Mouse (Mus musculus): Measurements from ENCODE around the gene Nfia. TPM values are rescaled to one million over a fixed set of nuclear protein-coding genes. Genes with fewer than 3 reads are reported as not detected.

The Nfia gene
- polyA plus RNA-seq, 1 experiment, result 56.8 TPM

DNA sequence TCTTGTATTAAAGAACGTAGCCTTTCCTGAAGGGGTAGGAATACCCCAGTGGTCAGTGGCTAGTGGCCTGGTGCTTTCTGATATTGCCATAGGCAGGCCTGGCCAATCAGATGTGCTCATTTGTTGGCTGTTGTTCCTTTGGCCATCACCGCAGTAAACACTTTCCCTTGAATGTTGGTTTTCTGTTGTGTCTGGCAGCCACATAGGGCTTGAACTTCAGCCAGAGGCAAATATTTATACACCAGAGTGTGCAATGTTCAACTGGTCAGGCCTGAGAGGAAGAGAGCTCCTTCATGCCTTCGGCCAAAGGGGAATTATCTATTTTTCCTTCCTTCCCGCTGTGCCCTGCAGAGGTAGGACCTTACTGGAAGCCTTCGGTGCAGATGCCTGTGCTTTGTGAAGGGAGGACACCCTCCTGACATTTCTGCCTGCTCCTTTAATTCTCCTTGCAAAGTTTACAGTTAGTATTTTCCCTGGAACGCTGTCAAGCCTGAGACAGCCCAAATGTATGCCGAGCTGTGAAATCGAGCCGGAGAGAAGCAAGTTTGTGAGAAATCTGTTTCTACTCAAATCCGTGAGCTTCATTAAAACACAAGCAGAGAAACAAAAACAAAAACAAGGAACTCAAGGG is 95.9 kb downstream of the Nfia start:
- peak; percentile 50 for DNase-seq (ENCODE audit: low read depth)

- peak; percentile 95 for DNase-seq (ENCODE audit: low read depth)
These were observed 96.5 kb downstream of the Nfia start for GRCm38 (mm10) chr4:97868938-97869440.

- DNase-seq (ENCODE audit: low read depth), result no peak
These were observed 96.9 kb downstream of the Nfia start for GRCm38 (mm10) chr4:97869451-97869850.

DNA sequence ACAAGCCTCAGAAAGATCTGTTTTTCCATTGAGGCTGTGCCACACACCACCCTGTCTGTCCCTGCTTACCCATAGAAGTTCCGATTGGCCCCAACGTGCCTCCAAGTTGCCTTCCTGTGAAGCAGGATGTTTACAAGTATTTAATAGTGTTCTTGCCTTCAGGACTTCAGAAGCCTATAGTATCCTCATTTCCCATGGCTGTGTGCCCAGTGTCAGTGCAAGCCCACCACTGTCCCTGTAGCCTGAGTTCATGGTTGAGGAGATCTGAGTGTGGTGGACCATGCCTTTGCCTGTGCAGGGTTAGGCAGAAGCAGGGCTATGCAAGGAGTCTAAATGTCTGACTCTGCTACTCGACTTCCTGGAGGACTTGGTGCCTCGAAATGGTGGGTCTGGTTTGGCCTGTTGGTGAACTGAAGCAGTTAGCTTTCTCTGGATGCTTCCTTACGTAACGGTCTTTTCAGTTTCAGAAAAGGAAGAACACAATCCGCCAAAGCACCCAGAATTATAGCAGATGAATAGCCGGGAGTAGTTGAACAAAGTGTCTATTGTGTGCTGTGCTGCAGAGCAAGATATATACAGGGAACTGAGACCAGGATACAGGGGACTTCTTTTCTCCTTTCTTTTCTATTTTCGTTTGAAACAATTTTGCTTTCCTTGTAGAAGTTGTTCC is 99.4 kb downstream of the Nfia start:
- no peak for DNase-seq (ENCODE audit: low read depth)

GRCm38 (mm10) chr4:97874916-97875315 is 102.4 kb downstream of the Nfia start:
- no peak for DNase-seq (ENCODE audit: low read depth)

DNA sequence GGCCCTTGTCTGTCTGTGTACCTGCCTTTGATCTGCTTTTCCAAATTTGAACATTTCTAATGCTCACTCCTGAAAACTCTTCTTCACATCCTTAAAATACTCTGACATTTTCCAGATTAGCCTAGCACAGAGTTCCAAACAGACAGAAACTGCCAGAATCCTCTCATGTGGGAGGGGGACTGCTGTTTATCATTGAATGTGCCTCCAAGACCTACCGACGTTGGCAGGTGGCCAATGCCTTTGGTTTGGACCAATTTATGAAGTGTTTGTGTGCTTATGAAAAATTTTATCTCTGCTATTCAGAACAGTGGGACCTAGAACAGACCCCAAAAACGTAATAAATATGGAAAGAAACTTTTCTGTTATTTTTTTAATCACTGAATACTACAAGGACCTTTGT is 103.4 kb downstream of the Nfia start:
- DNase-seq (ENCODE audit: low read depth), result no peak

GRCm38 (mm10) chr4:97879696-97880095 is 107.2 kb downstream of the Nfia start:
- no peak for DNase-seq (ENCODE audit: low read depth)

DNA sequence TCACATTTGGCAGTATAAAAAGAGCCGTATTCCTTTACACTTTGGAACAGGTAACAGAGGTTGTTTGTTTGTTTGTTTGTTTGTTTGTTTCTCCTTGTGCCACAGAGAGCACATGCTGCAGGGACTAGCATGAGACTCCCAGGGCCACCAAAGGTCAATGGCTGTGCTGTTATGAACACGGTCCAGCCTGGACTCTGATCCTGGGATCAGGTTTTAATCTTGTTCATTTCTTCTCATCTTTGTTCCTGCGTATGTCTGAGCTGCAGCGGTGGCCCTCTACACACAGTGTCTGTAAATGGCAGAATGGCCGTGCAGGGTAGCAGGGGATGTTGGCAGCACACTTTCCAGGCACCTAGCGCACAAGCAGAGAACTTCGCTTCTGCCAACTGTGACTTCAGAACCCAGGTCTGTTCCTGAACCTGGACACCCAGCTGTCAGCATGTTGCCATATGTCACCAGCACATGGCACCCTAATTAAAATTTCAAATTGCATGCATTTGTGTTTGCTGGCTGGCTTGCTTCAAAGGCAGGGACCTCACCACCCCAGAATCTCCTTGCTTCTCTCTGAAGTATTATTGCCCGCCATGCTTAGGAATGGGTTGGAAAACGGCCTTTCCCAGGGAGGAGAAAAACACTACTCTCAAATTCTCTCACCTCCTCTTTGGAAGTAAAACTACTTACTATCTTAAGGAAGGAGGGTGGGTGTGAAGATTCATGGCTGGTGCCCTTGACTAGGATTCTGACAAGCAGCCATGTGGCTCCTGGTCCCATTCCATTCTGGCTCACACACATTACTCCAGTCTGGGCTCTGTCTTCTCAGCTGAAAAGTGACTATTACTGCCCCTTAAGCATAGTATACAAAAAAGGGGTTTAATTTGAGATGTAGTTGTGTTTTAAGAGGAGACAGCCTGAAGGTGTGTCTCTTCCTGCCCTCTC is 107.9 kb downstream of the Nfia start:
- DNase-seq (ENCODE audit: low read depth), result no peak

- no peak for DNase-seq (ENCODE audit: low read depth)
These were observed 113.0 kb downstream of the Nfia start for GRCm38 (mm10) chr4:97885574-97885973.

DNA sequence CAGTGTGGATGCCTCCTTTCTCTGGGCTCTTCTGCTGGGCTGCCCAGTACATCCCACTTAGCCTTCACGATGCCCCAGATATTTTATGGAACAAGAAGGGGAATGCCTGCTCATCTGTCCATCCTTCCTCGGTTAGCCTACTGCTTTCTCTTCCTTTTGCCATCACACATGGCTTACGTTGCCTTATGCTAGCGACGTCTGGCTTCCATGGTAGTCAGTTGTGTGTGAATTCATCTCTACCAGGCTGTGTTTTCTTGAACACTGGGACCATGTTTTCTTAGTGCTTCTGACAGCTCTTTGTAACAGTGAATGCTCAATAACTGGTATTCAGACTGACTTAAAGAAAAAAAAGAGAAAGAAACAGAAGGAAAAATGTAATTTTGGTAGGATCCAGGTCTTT is 113.7 kb downstream of the Nfia start:
- no peak for DNase-seq (ENCODE audit: low read depth)

GRCm38 (mm10) chr4:97887228-97887627 is 114.7 kb downstream of the Nfia start:
- DNase-seq (ENCODE audit: low read depth), result no peak

DNA sequence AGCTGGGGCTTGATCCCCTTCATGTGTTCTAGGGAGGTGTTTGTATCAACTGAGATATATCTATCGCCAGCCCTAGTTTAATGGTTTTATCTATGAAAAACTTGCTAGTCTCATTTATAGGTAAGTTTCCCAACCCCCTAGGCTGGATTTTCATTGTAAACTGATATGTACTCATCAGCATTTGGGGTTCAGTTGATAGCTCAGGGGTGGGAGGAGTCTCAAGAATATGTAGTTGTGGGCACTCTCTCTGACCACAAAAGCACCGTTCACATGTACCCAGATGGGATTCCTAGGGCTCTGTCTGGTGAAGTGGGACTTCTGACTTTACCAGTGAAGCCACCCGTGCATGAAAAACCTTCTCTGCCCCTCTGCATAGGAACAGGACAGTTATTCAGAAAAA is 118.5 kb downstream of the Nfia start:
- no peak for DNase-seq (ENCODE audit: low read depth)

DNA sequence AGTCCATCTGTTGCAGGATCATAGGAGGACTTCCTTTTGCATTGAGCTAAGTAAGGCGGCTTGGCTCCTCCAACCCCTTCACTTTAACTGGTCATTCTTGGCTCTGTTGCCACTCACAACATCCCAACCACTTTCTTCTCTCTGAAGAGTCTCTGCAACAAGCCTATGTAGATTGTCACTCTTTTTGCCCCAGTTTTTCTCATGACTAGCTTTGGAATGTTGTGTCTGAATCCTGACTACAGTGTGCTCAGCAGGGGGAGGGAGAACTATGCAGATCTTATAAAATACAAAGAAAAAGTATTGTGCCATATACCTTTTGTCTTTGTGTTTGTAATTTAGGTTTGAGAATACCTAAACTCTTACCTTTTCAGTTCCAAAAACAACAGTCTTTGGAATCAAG is 119.1 kb downstream of the Nfia start:
- no peak for DNase-seq (ENCODE audit: low read depth)

DNA sequence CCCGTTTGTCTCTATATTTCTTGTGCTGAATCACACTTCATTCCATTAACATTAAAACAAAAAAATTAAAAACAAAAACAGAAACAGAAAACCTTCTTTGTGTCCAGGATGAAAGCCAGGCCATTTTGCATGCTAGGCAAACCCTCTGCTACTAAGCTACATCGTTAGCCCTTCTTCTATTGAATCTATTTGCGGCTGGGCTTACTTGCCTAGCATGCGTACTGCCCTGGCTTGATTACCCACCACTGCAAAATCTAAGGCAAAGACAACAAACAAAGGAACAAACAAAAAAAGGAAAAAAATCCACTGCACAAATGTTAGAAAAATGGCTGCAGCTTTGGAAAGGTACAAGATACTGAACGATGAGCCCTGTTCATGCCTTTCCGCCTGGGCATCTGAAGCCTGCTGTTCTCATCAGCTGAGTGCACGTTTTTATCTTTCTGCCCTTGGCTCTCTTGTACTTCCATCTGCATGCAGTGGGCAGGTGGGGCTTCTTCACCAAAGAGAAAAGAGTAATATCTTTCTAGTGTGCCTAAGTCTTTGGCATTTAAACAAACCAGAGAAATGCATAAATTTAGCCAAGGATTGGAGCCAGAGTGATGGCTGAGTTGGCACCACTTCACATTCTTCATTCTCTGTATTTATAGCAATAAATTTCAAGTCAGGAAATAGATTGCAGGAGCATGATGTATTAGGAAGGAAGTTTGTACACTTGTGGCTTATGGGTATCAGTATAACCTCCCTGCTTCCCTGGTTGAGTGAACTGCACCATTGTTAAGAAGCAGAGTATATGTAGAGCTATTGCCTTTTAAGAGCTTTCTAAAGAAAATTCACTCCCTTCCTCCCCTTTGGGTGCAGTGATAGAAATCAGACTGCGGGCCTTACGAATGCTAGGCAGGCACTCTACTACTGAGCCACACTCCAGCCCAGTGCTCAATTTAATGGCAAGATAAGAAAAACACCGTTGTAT is 121.7 kb downstream of the Nfia start:
- DNase-seq (ENCODE audit: low read depth), result no peak

DNA sequence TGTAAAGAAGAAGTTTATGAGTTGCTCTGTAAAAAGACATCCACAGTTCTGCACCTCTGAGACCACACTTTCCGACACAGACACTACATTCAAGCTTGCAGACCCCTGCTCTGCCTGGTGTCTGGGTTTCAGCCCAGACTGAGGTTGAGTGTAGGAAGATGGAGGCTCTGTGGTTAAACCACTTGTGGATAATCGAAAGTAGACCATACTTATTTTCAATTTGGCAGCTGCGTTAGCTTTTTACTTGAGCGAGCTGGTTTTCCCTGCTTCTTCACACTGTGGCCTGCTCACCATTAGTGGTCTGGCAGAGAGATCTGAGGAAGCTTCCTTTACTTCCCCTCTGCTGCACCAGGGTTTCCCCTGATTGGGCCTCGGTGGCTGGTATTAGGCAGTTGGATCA is 123.4 kb downstream of the Nfia start:
- DNase-seq (ENCODE audit: low read depth), result no peak

DNA sequence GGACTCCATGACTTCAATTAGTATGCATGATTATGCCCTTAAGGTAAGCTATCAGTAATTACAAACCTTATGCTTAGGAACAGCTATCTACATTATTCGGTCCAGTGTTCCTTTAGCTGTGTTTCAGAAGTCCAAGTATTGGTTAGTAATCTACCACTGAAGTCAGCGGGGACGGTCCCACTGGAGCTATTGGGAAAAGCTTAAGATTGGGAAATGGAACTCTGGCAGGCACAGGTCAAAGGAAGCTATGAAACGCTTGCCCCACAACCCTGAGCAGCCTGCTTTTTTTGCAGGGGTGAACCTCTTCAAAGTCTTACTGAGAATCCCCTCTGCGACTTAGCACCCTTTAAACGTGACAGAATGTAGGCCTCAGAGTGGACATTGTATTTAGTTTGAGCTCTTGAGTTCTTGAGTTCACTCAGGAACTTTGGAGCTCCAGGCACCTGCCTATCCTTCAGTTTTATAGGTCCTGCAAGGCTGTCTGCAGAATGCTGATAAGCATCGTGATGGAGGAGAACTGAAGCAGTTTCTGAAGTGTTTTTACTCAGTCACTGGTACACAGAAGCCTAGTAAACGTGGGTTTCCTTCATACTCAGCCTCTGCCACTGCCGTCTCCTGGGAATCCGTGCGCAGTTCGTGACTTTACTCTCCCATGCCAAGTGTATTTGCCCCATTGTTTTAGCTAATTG is 127.9 kb downstream of the Nfia start:
- DNase-seq (ENCODE audit: low read depth), result no peak

GRCm38 (mm10) chr4:97905826-97906225 is 133.3 kb downstream of the Nfia start:
- DNase-seq (ENCODE audit: low read depth), result no peak

DNA sequence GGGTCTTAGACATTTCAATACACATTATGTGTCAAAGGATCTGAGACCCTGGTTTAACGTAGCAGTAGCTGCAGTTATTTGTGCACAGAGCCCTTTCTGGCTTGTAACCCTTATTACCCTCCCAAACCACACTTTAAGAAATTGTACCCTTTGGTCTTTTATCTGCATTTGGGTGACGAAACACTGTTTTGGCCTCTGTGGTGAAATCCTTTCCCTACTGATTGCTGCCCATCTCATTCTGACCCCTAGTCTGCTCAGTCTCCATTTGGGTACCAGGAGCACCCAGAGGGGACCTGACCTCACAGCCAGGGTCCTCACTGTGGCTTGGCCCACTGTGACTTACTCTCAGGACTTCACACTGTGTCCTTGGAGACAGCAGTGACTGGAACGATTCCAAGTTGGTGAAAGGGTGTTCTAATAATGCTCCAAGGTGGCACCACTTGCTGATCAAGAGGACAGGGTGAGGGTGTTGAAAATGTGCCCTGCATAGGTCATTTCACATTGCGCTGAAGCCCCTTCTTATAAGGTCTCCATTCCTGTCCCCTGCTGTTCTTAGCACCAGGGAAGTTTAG is 136.1 kb downstream of the Nfia start:
- no peak for DNase-seq (ENCODE audit: low read depth)

DNA sequence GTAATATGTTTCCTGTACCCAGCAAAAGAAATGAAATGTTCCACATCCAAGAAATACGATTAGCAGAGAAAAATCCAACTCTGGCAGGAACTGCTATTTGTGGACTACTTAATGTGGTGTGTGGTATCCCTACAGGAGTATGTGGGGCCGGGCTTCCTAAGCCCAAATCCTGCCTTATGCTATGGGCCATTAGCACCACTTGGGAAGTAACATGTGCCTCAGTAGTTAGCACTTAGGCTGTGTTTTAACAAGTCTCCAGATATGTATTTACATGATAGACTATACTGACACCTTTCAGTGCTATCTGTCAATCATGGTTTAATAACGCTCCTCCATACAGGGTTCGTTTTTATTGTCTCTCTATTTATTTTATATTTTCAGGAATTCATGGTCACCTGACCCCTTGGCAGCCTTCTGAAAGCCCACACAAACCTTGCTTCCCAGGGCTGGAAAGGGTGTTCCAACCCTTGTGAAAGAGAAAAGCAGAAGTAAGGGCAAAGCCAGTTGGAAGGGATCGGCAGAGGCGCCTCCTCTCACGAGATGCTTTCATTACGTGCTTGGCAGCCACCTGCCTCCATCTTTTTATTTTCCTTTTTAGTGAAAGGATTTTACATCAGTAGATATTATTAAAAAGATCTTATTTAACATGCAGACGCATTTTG is 137.7 kb downstream of the Nfia start:
- no peak for DNase-seq (ENCODE audit: low read depth)

Measured in gonadal fat pad, adult 2 months (tissue).